Mouse (Mus musculus): Measurements from ENCODE around the gene Vpreb3. TPM values are rescaled to one million over a fixed set of nuclear protein-coding genes. Genes with fewer than 3 reads are reported as not detected.
"Not testable (repeated sequence)": the region's sequence is repeated elsewhere in the genome, so short reads cannot be mapped to it uniquely, and the experiment has no call there.

Vpreb3 gene
- polyA plus RNA-seq, 1 experiment from 2014 or later: 0.72 TPM

DNA sequence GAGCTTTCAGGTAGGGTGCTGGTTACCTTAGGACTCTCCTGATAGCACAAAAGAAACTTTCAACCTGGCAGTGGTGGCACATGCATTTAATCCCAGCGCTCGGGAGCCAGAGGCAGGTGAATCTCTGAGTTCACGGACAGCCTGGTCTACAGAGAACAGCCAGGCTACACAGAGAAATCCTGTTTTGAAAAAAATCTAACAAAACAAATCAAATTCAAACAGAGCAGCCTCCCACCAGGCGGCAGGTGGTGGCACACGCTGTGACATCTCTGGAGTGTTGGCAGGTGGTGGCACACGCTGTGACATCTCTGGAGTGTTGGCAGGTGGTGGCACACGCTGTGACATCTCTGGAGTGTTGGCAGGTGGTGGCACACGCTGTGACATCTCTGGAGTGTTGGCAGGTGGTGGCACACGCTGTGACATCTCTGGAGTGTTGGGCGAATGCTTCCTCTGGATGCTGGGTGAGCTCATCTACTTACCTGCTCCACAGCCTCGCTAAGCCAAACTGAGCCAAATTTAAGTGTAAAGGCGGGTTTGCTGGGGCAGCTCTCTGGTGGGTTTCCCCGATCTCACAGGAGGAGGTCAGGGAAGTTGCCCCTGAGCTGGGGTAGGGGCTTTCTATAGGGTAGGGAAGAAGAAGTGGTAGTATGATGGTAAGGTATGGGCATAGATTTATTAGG, 51.8 kb downstream of the Vpreb3 start:
- H3K27ac ChIP-seq (ENCODE audit: low read length); H3K9ac ChIP-seq (replicated peaks; ENCODE audit: low read length): not testable (repeated sequence)

GRCm38 (mm10) chr10:75995463-75995862, 52.6 kb downstream of the Vpreb3 start:
- H3K4me3 ChIP-seq (ENCODE audit: low read length): no peak overlapping the region
- no peaks in the 10 kb centered on the region for H3K4me1 ChIP-seq (ENCODE audit: insufficient read depth, low read length)
- ATAC-seq (ENCODE audit: low FRiP score, low TSS enrichment): no peak
- H3K9me3 ChIP-seq (ENCODE audit: low read length): no peaks in the 10 kb centered on the region
- no peaks in the 10 kb centered on the region for H3K36me3 ChIP-seq (ENCODE audit: insufficient read depth, low read length)
- no peak overlapping the region for H3K27ac ChIP-seq (ENCODE audit: low read length)
- 88% methylated on average over 11 of the region's 11 CpGs for WGBS
- no peak overlapping the region for H3K4me2 ChIP-seq (replicated peaks; ENCODE audit: low read depth, low read length)
- no peaks in the 10 kb centered on the region for H3K27me3 ChIP-seq (ENCODE audit: insufficient read depth, low read length)
- H3K9ac ChIP-seq (replicated peaks; ENCODE audit: low read length): no peak overlapping the region

More for the DNA sequence above, 51.8 kb downstream of the Vpreb3 start:
- H3K36me3 ChIP-seq (ENCODE audit: insufficient read depth, low read length); H3K4me3 ChIP-seq (ENCODE audit: low read length); H3K27me3 ChIP-seq (ENCODE audit: insufficient read depth, low read length); H3K4me1 ChIP-seq (ENCODE audit: insufficient read depth, low read length); H3K9me3 ChIP-seq (ENCODE audit: low read length); ATAC-seq (ENCODE audit: low FRiP score, low TSS enrichment); H3K4me2 ChIP-seq (replicated peaks; ENCODE audit: low read depth, low read length): not testable (repeated sequence)
- 81% methylated on average over 12 of the region's 13 CpGs for WGBS

GRCm38 (mm10) chr10:75996315-75996714, 53.5 kb downstream of the Vpreb3 start:
- Histone ChIP-seq H3K4me1 (ENCODE audit: insufficient read depth, low read length) (0 out of 2 replicates have a peak, but pooled peaks cover 2% of the 10 kb centered on the region), H3K27me3 (ENCODE audit: insufficient read depth, low read length) (no peaks in the 10 kb centered on the region), H3K27ac (ENCODE audit: low read length) (no peak overlapping the region), H3K4me3 (ENCODE audit: low read length) (no peak overlapping the region), H3K9me3 (ENCODE audit: low read length) (no peaks in the 10 kb centered on the region), H3K4me2 (replicated peaks; ENCODE audit: low read depth, low read length) (no peak overlapping the region), H3K36me3 (ENCODE audit: insufficient read depth, low read length) (no peaks in the 10 kb centered on the region), H3K9ac (replicated peaks; ENCODE audit: low read length) (no peak overlapping the region)
- ATAC-seq (ENCODE audit: low FRiP score, low TSS enrichment): no peak
- 25% methylated on average over 3 of the region's 3 CpGs for WGBS

Other genes starting within 250 kb of the Vpreb3 start
- gene Cabin1, start 178.7 kb upstream of the Vpreb3 start, polyA plus RNA-seq (2015; fragmentation: Nextera tagmentation; extraction: Ambion mirVana): 34.0 and 34.9 TPM in 2 replicates
- gene Ddt, start 169.6 kb upstream of the Vpreb3 start, polyA plus RNA-seq (2015; fragmentation: Nextera tagmentation; extraction: Ambion mirVana): 80.2 and 86.9 TPM in 2 replicates
- gene Gm20441, start 162.1 kb upstream of the Vpreb3 start, polyA plus RNA-seq (2015; fragmentation: Nextera tagmentation; extraction: Ambion mirVana): 0.59 TPM in 1 of 2 replicates, not detected in the other
- 54.8 and 56.5 TPM in 2 replicates for gene Gstt3, start 161.6 kb upstream of the Vpreb3 start, polyA plus RNA-seq (2015; fragmentation: Nextera tagmentation; extraction: Ambion mirVana)
- gene Gstt1, start 144.5 kb upstream of the Vpreb3 start, polyA plus RNA-seq (2015; fragmentation: Nextera tagmentation; extraction: Ambion mirVana): 16.5 and 19.7 TPM in 2 replicates
- not detected in 2 replicates for gene Gstt4, start 120.5 kb upstream of the Vpreb3 start, polyA plus RNA-seq (2015; fragmentation: Nextera tagmentation; extraction: Ambion mirVana)
- 53.0 and 56.2 TPM in 2 replicates for gene Gstt2, start 105.6 kb upstream of the Vpreb3 start, polyA plus RNA-seq (2015; fragmentation: Nextera tagmentation; extraction: Ambion mirVana)
- gene Mif, start 82.8 kb upstream of the Vpreb3 start, polyA plus RNA-seq (2015; fragmentation: Nextera tagmentation; extraction: Ambion mirVana): 2,002 and 2,111 TPM in 2 replicates
- 4.0 and 4.4 TPM in 2 replicates for gene Derl3, start 49.6 kb upstream of the Vpreb3 start, polyA plus RNA-seq (2015; fragmentation: Nextera tagmentation; extraction: Ambion mirVana)
- gene Smarcb1, start 21.4 kb upstream of the Vpreb3 start, polyA plus RNA-seq (2015; fragmentation: Nextera tagmentation; extraction: Ambion mirVana): 239 and 250 TPM in 2 replicates
- gene Chchd10, start 9.9 kb upstream of the Vpreb3 start, polyA plus RNA-seq (2015; fragmentation: Nextera tagmentation; extraction: Ambion mirVana): 198 and 237 TPM in 2 replicates
- 62.1 and 70.5 TPM in 2 replicates for gene Mmp11, start 6.6 kb upstream of the Vpreb3 start, polyA plus RNA-seq (2015; fragmentation: Nextera tagmentation; extraction: Ambion mirVana)
- gene Gm867, start 2.4 kb upstream of the Vpreb3 start, polyA plus RNA-seq (2015; fragmentation: Nextera tagmentation; extraction: Ambion mirVana): 0.40 and 0.50 TPM in 2 replicates
- not detected in 2 replicates for gene Gm5134, start 11.5 kb downstream of the Vpreb3 start, polyA plus RNA-seq (2015; fragmentation: Nextera tagmentation; extraction: Ambion mirVana)
- 22.9 and 25.1 TPM in 2 replicates for gene Zfp280b, start 89.6 kb downstream of the Vpreb3 start, polyA plus RNA-seq (2015; fragmentation: Nextera tagmentation; extraction: Ambion mirVana)
- 0.12 and 0.15 TPM in 2 replicates for gene Slc5a4b, start 167.9 kb downstream of the Vpreb3 start, polyA plus RNA-seq (2015; fragmentation: Nextera tagmentation; extraction: Ambion mirVana)
- gene Slc5a4a, start 204.4 kb downstream of the Vpreb3 start, polyA plus RNA-seq (2015; fragmentation: Nextera tagmentation; extraction: Ambion mirVana): not detected in 2 replicates

All from kidney, embryonic 16.5 days (tissue).